Mouse (Mus musculus) erythroid progenitor cell, adult 5-6 weeks (primary cell): ENCODE measurements around the gene Phc2. TPM values are rescaled to one million over a fixed set of nuclear protein-coding genes. Genes with fewer than 3 reads are reported as not detected.

ENCODE experiments used
- ATAC-seq: replicated peaks from 2 replicates; pipeline ENCODE4 v1.8.0; 2016; ENCODE audit warnings: moderate number of reproducible peaks, mild to moderate bottlenecking, moderate TSS enrichment, inconsistent platforms; ENCODE audit not compliant: poor library complexity, low FRiP score, severe bottlenecking
- total RNA-seq, 2 experiments: library from RNA; stranded (forward) in 1 of 2; stranded (reverse) in 1 of 2; fragments of 150-400 nt in 1 of 2; fragments of 186-747, 209-891 nt in 1 of 2; gene quantifications; 2 replicates each; pipeline versions ENCODE4 v1.2.3 to v1.2.4; 2015 to 2017; ENCODE audit warnings: low replicate concordance in 2 of 2

Gene Phc2
- total RNA-seq, 2 experiments from 2014 or later, result 2.6 to 16.3 TPM

GRCm38 (mm10) chr4:128711455-128712135 is 57.1 kb downstream of the Phc2 start:
- peak; percentile 75 for ATAC-seq

- ATAC-seq, result peak; percentile 10; the same call in 1 of the 2 replicates
These were observed 57.7 kb downstream of the Phc2 start for GRCm38 (mm10) chr4:128712136-128712655.

DNA sequence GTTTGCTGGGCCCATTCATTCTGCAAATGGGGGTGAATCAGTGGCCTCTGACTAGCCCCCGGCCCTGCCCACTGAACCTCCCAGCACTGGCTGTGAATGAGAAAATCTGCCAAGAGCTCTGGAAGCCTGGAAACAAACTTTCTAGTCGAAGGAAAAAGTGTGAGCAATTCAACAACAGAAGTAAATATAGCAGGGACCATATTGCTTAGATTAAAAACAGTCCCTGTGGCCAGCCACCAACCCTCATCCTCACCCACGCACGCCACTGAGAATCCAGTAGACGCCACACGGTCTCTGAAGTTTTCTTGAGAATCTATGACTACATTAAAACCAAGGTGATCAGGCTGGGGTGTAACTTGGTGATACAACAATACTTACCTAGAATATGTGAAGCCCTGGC is 58.4 kb downstream of the Phc2 start:
- ATAC-seq, result no peak

DNA sequence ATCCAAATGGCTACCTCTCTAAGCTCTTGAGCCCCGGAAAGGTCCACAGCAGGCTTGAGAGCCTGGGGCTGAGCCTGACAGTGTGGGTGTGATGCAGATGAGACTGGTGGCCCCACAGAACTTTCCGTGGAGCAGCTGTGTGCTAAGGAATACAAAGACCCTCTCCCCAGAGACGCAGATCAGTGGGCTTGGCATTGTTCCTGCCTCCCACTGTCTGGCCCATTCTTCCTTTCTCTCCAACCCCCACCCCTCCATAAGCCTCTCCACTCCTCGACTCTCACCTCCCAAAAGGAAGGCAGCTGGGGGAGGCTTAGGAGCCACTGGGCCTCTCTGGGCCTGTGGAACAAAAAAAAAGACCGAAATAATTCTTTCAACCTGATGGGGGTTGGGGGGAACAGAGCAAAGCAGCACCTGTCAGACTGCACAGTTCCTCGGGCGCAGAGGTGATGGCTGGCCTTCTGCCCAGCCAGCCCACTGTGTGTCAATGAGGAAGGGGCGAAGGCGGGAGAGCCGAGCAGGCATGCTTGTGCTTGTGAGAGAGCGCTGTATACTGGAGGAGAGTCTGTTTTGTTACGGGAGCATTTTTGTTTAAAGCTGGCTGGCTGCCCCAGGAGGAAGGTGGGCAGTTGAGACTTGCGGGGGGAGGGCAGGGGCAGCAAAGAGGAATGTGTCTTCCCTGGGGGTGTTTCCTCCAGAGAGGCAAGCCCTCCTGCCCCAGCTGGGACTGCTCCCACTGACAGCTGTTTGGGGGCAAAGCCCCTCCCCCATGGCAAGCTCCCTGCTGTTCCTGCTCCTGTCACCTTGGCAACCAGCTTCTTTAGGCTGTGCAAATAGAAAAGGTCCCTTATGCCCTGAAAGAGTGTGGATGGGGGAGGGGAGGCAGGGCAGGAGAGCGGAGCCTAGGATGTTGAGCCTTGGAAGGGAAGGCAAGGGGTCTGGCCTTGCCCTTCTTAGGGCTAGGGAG is 61.0 kb downstream of the Phc2 start:
- ATAC-seq, result no peak

GRCm38 (mm10) chr4:128716279-128716678 is 61.8 kb downstream of the Phc2 start:
- ATAC-seq, result no peak

DNA sequence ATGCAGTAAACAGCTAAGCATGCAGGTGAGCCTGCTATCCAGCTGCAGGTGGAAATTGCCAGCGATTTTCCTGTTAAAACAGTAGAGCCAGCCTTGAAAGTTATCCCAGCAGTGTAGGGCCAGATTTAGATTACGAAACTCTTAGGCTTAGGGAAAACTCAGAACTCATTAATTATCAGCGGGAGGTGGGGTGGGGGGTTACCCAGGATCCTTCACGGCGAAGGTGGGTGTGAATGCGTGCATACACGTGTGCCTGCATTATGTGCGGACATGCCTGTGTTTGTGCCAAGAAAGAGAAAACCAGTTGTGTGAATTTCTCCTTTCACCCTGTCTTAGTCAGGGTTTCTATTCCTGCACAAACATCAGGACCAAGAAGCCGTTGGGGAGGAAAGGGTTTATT is 62.2 kb downstream of the Phc2 start:
- ATAC-seq, result no peak

DNA sequence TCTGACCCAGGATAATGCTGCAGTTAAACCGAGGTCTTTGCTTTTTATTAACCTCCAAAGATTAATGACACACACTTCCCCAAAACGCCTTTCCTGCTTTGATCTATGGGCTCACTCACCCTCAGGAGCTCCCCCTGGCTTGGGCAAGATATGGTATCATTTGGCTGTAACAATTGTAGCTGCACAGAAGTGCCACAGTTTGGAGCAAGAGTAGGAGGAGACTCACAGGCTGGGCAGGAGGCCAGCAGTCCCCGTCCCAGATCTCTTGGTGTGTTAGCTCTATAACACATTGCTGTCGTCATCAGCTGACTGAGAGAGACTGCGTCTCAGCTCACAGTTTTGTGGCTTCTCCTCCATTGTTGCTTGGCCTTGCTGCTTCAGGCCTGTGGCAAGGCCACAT is 65.6 kb downstream of the Phc2 start:
- no peak for ATAC-seq

DNA sequence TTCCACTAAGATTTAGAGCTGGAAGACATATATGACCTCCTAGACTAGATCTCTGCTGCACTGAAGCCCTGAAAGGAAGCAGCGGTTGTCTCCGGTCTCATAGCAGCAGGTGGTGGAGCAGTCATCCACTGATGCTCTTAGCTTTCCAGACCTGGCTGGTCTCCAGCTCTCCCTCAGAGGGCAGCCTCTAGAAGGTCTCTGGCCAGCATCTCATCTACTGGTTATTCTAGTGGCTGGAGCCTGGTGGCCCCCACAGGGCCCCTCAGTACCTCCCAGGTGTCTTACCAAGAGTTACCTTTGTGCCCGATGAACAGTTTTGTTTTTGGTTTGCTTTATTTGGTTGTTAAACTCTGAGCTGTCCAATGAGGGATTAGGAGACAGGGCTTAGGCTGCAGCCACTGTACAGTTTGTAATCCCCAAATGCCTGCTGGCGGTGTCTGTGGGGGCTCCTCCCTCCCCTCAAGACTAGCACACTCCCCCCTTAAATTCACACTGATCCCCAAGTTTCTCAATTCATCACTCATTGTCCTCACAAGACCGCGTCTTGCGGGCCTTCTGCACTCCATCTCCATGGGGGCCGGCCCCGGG is 66.7 kb downstream of the Phc2 start:
- ATAC-seq, result no peak

DNA sequence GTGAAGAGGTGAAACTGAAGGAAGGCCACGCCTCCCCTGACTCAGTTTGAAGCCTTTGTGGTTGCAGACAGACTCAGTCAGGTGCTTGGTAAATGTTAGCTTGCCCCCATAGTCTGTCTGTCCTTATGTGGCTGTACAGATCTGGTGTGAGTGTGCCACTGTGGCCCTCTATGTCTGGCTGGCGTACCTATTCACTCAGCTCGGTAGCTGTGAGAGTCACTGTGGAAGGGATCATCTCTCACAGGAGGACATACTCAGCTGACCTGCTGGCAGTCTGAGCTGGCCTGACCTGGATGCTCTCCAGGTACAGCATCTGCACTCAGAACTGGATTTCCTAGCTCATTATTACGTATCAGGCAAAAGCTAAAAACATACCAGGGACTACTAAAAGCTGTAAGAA is 67.3 kb downstream of the Phc2 start:
- no peak for ATAC-seq

GRCm38 (mm10) chr4:128722932-128723331 is 68.4 kb downstream of the Phc2 start:
- no peak for ATAC-seq

DNA sequence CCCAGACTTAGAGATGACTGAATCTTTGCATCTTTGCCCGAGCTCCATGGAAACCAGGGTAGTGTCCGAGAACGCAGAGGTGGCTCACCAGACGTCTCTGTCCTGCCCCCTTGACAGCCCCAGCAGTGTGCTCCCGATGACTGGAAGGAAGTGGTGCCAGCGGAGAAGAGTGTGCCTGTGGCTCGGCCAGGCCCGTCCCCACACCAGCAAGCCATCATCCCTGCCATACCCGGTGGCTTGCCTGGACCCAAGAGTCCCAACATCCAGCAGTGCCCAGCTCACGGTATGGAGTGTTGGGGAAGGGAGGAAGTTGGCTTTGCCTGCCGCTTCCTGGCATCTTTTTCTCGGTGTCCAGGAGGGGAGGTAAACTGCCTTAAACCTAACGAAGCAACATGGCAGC is 68.9 kb downstream of the Phc2 start:
- no peak for ATAC-seq

DNA sequence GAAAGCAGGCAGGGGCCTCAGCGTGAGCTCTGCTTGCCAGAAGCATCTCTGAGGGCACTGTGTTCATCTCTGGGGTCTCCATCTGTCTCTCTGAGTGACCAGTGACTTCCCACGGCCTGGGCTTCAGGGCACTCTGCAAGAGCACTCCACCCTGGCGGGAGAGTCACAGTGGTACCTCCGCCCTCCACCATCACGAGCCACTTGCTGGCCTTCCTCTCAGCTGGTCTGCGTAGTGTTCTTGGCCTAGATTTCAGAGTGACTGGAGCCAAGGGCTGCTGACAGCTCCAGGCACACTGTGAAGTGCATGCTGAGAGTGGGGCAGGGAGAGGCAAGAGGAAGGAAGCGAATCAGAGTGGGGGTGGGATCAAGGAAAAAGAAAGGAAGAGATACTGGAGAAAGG is 69.6 kb downstream of the Phc2 start:
- no peak for ATAC-seq

GRCm38 (mm10) chr4:128727019-128727720 is 72.7 kb downstream of the Phc2 start:
- ATAC-seq, result peak; percentile 74

DNA sequence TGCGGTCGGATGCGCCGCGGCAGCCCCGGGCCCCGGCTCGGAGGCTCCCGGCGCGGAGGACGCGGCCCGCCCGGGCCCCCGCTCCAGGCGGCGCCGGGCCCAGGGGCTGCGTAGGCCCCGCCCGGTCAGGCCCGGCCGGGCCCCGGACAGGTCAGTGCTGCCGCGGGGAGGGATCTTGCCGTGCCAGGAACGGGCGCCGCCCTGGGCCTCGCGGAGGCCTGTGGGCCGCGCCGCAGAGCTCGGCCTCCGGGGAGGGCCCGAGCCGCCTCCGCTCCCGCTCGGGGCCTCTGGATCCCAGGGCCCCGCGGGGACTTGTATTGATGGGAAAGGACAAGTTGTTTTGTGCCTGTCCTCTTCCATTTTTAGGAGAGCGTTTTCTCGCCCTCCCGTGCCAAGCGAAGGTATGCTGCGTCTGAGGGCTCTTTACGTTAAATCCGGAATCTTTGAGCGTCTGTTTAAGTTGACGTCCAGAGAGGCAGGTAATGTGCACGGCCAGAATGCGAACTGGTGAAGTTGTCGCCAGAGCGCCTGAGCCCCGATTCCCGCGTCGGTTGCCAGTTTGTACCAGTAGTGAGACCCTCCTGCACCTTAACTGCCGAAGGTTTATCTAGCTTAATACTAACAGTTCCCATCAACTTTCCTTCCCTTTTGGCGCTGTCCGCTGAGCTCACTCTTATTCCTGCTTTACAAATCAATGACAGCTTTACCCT is 73.4 kb downstream of the Phc2 start:
- ATAC-seq, result peak; percentile 85

DNA sequence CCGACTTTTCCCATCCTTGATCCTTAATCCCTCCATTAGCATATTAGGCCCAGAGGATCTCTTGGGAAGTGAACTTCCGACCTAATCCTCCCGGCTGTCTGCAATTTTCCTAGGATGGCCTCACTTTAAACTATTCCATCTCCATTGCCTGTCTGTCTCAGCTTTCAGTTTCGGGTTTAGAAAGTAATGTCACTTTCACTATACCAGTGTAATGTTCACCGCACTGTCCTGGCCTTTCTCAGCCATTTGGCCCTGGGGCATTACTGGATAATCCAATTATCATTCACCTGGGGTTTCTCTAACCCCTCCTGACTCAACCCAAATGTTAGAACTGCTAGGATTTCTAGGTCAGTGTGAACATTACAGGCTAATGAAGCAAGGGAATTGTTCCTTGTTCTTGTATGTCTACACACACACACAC is 73.9 kb downstream of the Phc2 start:
- peak; percentile 18; the same call in 1 of the 2 replicates for ATAC-seq

GRCm38 (mm10) chr4:128729033-128729708 is 74.7 kb downstream of the Phc2 start:
- no peak for ATAC-seq

DNA sequence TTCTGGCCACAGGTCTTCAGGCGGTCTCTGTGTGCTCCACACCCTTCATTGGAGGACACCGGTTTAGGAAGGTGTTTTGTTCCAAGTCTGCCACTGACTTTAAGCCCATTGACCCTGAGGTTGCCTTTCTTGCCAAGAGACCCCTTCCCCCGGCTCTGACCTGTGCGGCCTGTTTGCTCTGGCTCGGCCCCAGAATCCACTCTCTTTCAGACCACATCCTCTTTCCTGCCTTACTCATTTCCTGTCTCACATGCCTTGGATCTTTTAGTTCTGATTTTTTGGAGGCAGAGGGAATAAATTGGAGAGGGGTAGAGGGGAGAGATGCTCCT is 75.2 kb downstream of the Phc2 start:
- no peak for ATAC-seq

- no peak for ATAC-seq
These were observed 75.8 kb downstream of the Phc2 start for GRCm38 (mm10) chr4:128730271-128730670.

DNA sequence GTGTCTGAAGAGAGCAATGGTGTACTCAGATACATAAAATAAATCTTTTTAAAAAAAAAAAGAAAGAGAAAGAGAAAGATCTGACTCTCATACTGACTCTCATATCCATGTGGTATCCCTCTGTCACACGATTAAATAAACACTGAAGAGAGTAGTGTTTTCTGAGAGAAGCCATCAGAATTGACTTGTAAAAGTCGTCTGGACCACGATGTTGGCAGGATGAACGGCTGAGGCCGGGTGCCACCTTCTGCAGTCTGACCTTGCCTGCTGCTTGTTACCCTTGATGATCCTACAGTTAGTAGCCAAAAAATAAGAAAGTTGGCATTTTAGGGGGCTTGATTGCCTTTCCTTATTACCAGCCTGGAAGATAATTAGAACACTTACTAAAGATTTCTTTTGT is 78.3 kb downstream of the Phc2 start:
- no peak for ATAC-seq
